Mouse (Mus musculus) midbrain, embryonic 14.5 days (tissue): ENCODE data around the gene Mgme1. TPM values are rescaled to one million over a fixed set of nuclear protein-coding genes. Genes with fewer than 3 reads are reported as not detected.

Source experiments
- ATAC-seq: fragments of 200-750 bp; cut with Nextera tagmentation; 2 replicates; pipeline ENCODE4 v1.8.0; 2017; ENCODE audit warnings: moderate number of reproducible peaks, moderate library complexity; ENCODE audit not compliant: low FRiP score, low TSS enrichment
- DNase-seq: peaks from one replicate; pipeline ENCODE4 v3.0.0-alpha.2; 2015
- H3K27ac ChIP-seq: fragments of 300-500 bp; sonication (generic); replicated peaks from 2 replicates; pipeline ENCODE4 v1.5.1; 2014; ENCODE audit warnings: mild to moderate bottlenecking, low read depth, low read length, moderate library complexity
- H3K27me3 ChIP-seq: fragments of 300-500 bp; sonication (generic); 2 replicates; pipeline ENCODE4 v1.6.1; 2014; ENCODE audit warnings: low read length, control low read depth, mixed read lengths; ENCODE audit not compliant: control insufficient read depth, insufficient read depth
- H3K36me3 ChIP-seq: fragments of 300-500 bp; sonication (generic); 2 replicates; pipeline ENCODE4 v1.6.1; 2014; ENCODE audit warnings: low read length, control low read depth; ENCODE audit not compliant: control insufficient read depth, insufficient read depth
- H3K4me1 ChIP-seq: fragments of 300-500 bp; sonication (generic); 2 replicates; pipeline ENCODE4 v1.6.1; 2014; ENCODE audit warnings: mild to moderate bottlenecking, antibody characterized with exemption, low read length, control low read depth; ENCODE audit not compliant: control insufficient read depth, insufficient read depth
- H3K4me2 ChIP-seq: fragments of 300-500 bp; sonication (generic); 2 replicates; pipeline ENCODE4 v1.6.1; 2014; ENCODE audit warnings: mild to moderate bottlenecking, low read length, moderate library complexity
- H3K4me3 ChIP-seq: fragments of 300-500 bp; sonication (generic); replicated peaks from 2 replicates; pipeline ENCODE4 v1.5.1; 2014; ENCODE audit warnings: low read depth, low read length
- H3K9ac ChIP-seq: fragments of 300-500 bp; sonication (generic); replicated peaks from 2 replicates; pipeline ENCODE4 v1.6.1; 2014; ENCODE audit warnings: mild to moderate bottlenecking, low read length, moderate library complexity
- H3K9me3 ChIP-seq: fragments of 300-500 bp; sonication (generic); 2 replicates; pipeline ENCODE4 v1.6.1; 2016; ENCODE audit warnings: low read length, control low read depth, mixed read lengths; ENCODE audit not compliant: control insufficient read depth
- WGBS: fragments of 180-500 bp; shearing (Covaris S2); extraction: QIAGEN DNeasy Blood & Tissue Kit; methylation state at CpG from one replicate; pipeline ENCODE4 v1.1.7; 2014; 5-methylcytosine and 5-hydroxymethylcytosine counted together
- polyA plus RNA-seq: library from polyadenylated mRNA; unstranded; fragments of >200 nt; fragmentation: Nextera tagmentation; extraction: Ambion mirVana; gene quantifications from 2 replicates; pipeline ENCODE4 v1.2.1, GENCODE M21; 2014

Gene Mgme1
- polyA plus RNA-seq, 1 experiment from 2014 or later = 11.1 TPM

DNA sequence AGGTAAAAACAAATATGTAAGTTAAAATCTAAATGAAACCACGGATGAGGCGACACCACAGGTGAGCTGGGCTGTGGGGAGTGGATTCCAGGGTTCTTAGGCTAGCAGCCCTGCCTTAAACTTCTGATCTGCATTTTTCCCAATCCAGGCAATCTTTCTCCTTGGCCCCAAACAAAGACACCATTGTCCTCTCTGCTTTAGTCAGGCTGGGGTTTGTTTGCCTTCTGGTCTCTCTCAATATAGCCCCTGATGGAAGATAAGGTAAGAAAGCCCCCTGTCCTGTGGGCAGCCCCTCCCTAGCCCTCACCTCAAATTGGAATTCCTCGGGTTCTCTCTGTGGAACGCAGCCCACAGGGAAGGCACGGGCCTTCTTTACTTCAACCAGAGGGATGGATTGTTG, 39.8 kb downstream of the Mgme1 start:
- Histone ChIP-seq H3K9me3 (no peaks in the 10 kb centered on the region), H3K27ac (no peak overlapping the region), H3K36me3 (no peaks in the 10 kb centered on the region), H3K9ac (no peak overlapping the region), H3K27me3 (no peaks in the 10 kb centered on the region), H3K4me3 (no peak overlapping the region), H3K4me2 (no peak overlapping the region), H3K4me1 (no peaks in the 10 kb centered on the region)
- DNase-seq = no peak
- 23% methylated on average over 5 of the region's 5 CpGs for WGBS
- no peak for ATAC-seq

- ATAC-seq (no peak), DNase-seq (no peak)
- Histone ChIP-seq H3K9ac (no peak overlapping the region), H3K27ac (no peak overlapping the region), H3K36me3 (no peaks in the 10 kb centered on the region), H3K27me3 (no peaks in the 10 kb centered on the region), H3K9me3 (no peaks in the 10 kb centered on the region), H3K4me3 (no peak overlapping the region), H3K4me2 (no peak overlapping the region), H3K4me1 (no peaks in the 10 kb centered on the region)
- WGBS = 94% methylated on average over 2 of the region's 2 CpGs
Observed at GRCm38 (mm10) chr2:144311372-144311771, 40.9 kb downstream of the Mgme1 start.

DNA sequence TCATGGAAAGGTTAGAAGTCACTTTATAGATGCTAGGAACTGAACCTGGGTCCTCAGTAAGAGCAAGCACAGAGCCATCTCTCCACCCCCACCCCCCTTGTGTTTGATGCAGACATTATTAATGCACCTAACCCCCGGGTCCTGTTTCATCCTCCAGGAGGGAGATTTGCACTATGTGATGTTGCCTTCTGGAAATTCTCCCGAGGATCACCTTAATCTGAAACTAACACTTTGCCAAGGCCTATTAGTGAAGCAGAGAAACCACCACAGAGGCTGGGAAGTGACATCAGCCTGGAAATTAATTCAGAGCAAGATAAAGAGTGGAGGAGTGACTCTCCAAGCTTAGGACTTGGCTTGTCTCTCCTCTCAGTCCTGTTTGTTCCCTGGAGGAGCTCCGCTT, 53.8 kb downstream of the Mgme1 start:
- Histone ChIP-seq H3K27ac (no peak overlapping the region), H3K27me3 (peaks cover 3% of the 10 kb centered on the region; the same call in 1 of the 2 replicates), H3K9me3 (no peaks in the 10 kb centered on the region), H3K9ac (no peak overlapping the region), H3K4me3 (no peak overlapping the region), H3K4me2 (no peak overlapping the region), H3K4me1 (no peaks in the 10 kb centered on the region), H3K36me3 (no peaks in the 10 kb centered on the region)
- no peak for ATAC-seq
- 69% methylated on average over 3 of the region's 3 CpGs for WGBS
- DNase-seq = no peak

- peaks cover 50% of the 10 kb centered on the region for H3K27me3 ChIP-seq
- no peaks in the 10 kb centered on the region for H3K9me3 ChIP-seq
- no peaks in the 10 kb centered on the region for H3K36me3 ChIP-seq
- H3K4me1 ChIP-seq = peaks cover 22% of the 10 kb centered on the region
- DNase-seq (no peak), ATAC-seq (no peak)
- no peak overlapping the region for H3K4me3 ChIP-seq
- 4% methylated on average over 10 of the region's 10 CpGs for WGBS
- no peak overlapping the region for H3K27ac ChIP-seq
- H3K9ac ChIP-seq = no peak overlapping the region
- no peak overlapping the region for H3K4me2 ChIP-seq
Observed at GRCm38 (mm10) chr2:144329451-144329850, 59.0 kb downstream of the Mgme1 start.

DNA sequence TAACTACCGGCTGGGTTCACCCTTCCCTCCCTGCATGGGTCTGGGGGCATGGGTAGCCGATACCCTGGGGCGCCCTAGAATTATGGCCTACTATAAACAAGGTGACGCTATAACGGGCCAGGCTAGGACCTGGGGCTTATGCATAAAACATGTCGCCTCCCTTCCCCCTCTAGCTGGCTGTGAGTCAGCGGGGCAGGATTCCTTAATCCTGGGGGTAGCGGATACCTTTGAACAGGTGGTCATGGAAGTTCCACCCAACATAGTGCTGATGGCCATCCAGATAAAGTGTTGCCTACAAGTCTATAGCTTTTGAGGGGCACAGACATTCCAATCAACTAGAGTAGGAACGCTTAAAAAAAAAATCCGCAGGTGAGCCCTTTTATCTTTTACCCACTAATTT, 59.5 kb downstream of the Mgme1 start:
- H3K36me3 ChIP-seq = no peaks in the 10 kb centered on the region
- peaks cover 53% of the 10 kb centered on the region for H3K27me3 ChIP-seq
- peaks cover 22% of the 10 kb centered on the region for H3K4me1 ChIP-seq
- H3K27ac ChIP-seq = no peak overlapping the region
- H3K9me3 ChIP-seq = no peaks in the 10 kb centered on the region
- no peak overlapping the region for H3K9ac ChIP-seq
- 2% methylated on average over 10 of the region's 10 CpGs for WGBS
- DNase-seq = no peak
- ATAC-seq = no peak
- peak overlapping the region; percentile 86 for H3K4me2 ChIP-seq
- H3K4me3 ChIP-seq = no peak overlapping the region

GRCm38 (mm10) chr2:144330352-144330959, 60.0 kb downstream of the Mgme1 start:
- Histone ChIP-seq H3K9ac (peak overlapping the region; percentile 49), H3K4me2 (peak overlapping the region; percentile 86), H3K36me3 (no peaks in the 10 kb centered on the region), H3K4me1 (peaks cover 22% of the 10 kb centered on the region), H3K27ac (no peak overlapping the region), H3K9me3 (no peaks in the 10 kb centered on the region), H3K4me3 (peak overlapping the region; percentile 44), H3K27me3 (peaks cover 53% of the 10 kb centered on the region)
- no peak for ATAC-seq
- DNase-seq = peak; percentile 35
- WGBS = under 1% methylated on average over 41 of the region's 41 CpGs

Other genes with a start within 250 kb of the Mgme1 start
- not detected in 2 replicates for gene Banf2, start 237.6 kb upstream of the Mgme1 start, polyA plus RNA-seq
- 55.6 and 69.3 TPM in 2 replicates for gene Snx5, start 243 bp downstream of the Mgme1 start, polyA plus RNA-seq
- not detected in 2 replicates for gene Ovol2, start 61.5 kb downstream of the Mgme1 start, polyA plus RNA-seq
- gene Kat14, start 98.3 kb downstream of the Mgme1 start, polyA plus RNA-seq = 24.0 and 25.5 TPM in 2 replicates
- 3.1 TPM in 1 of 2 replicates, not detected in the other for gene Pet117, start 98.3 kb downstream of the Mgme1 start, polyA plus RNA-seq